Mouse (Mus musculus): ENCODE results near the gene Etnk2. TPM values are rescaled to one million over a fixed set of nuclear protein-coding genes. Genes with fewer than 3 reads are reported as not detected.

The Etnk2 gene
- total RNA-seq, 4 experiments from 2014 or later: 0.15 to 0.64 (median 0.40) TPM; not detected in 1

DNA sequence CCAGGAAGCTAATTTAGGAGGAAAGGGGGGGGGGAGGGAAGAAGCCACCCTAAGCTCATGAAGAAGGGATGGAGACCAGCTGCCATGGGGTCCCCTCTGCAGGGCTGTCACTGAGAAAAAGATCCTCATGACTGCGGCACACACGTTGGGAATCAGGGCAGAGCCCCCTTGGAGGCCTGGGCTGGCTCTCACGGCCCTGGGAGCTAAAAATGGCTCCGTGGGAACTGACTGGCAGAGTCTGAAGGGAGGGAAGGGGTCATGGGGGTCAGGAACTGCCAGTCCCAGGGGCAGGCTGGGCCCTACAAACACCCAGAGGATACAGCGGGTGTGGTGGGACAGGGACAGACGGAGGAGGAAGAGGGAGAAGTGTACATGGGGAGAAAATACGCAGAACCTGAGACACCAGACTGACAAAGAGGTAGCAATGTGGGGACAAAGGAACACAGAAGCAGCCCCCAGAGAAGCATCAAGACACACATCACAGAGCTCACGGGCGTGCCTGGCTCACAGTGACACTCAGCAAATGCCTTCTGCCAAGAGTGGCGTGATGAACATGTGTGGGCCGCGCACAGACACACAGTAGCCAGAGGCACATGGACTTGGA lies 19.3 kb downstream of the Etnk2 start:
- DNase-seq (ENCODE audit: low spot score in 2 of 2): no peak

DNA sequence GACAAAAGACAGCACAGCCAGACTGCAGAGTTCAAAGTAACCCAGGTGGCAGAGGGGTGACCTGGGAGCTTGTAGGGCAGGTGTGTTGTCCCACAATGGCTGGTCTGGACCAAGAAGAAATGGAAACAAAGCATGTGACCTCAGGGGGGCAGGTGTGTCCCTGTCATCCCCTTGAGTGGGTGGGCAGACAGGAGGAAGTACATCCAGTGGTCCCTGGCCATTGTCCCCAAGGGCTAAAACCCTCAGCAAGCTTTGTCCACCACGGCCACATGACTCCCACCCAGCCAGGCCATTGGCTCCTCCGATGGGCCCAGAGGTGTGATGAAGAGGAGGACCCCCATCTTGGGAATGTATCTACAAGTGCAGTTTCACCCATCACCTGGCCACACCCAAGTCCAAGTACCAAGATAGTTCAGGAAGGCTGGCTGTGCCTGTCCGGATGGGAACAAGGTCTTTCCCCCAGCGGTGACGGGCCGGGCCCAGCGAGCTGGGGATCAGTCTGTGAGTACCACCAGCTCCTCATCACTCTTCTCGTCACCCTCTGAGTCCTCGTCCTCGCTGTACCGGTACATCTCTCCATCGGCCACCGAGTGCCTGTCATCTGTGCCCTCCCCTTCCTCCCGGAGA lies 19.9 kb downstream of the Etnk2 start:
- no peak for DNase-seq (ENCODE audit: low spot score in 2 of 2)

DNA sequence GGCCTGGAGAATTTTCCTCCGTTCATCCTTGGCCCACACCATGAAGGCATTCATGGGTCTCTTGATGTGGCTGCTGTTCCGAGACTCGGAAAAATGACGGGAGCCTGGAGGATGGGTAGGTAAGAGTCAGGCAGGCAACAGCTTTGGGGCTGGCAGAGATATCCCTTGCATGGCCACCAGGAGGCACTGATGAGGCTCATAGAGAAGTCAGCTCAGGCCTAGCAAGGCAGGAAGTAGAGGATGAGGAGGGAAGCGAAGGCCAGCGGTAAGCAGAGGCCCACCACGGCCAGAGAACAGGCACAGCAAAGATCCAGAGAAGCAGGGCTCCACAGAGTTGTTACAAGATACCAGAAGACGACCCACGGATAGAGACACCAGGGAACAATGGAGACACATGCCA lies 22.1 kb downstream of the Etnk2 start:
- DNase-seq (ENCODE audit: low spot score in 2 of 2): peak; percentile 35 to 64

DNA sequence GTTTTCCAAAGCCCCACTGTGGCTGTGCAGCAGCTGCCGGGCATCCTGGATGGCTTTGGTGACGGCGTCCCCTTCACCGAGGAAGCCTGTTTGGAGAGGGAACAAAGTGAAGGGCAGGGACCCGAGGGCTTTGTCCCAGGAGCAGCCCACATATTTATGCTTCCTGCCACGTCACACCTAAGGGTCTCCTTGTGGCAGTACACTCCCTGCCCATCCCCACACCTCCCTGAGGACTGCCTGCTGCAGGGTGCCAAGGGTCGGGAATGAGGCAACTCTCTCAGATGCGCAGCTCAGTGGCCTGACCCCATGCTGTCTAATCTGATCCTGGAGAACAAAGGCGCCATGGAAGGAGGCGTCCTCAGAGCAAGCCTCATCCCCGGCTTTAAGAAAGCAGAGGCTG lies 22.8 kb downstream of the Etnk2 start:
- DNase-seq (ENCODE audit: low spot score in 2 of 2): no peak

DNA sequence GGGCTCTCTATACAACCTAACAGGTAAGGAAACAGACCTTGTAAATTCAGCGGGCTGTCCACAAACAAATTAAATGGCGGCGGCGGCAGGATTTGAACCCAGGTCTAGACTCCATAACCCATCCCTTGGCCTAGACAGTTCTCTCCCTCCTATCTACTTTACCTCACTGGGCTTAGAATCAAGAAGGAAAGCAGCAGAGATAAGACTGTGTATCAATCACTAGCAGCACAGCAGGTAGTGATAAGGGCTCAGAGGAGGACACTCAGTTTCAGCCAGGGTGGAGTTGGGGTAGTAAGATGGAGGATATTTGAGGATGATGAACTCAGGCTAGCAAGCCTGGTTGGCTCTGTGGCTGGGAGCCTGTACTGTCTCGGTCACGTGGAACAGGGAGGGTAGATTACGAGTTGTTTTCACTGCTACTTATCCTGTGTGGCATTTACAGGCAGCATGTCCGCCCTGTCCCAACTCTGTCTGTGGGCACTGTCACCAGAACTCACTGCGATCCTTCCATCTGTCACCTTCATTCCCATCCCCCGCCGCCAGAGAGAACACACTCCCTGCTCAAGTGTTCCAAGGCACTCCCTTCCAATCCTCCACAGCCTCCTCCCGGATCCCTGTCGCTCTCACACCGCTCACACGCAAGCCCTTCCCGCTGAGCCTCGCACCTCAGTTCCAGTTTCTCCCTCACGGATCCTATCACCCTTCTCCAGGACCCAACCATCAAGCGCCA lies 24.3 kb downstream of the Etnk2 start:
- no peak for DNase-seq (ENCODE audit: low spot score in 2 of 2)

DNA sequence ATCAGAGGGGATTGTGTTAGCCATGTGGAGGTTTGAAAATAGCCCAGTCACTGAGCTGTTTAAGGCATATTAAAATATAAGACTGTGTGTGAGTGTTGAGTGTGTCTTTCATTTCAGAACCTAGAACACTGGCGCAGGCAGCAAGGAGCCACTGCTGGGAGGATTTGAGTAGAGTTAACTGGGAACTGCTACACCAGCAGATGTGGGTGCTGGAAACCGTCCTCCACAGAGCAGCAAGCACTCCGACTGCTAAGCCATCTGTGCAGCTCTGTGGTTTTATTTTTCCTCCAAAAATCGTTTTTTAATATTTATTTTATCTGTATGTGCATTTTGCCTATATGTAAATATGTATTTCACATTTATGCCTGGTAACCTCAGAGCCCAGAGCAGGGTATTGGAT lies 31.3 kb downstream of the Etnk2 start:
- no peak for DNase-seq (ENCODE audit: low spot score in 2 of 2)

DNA sequence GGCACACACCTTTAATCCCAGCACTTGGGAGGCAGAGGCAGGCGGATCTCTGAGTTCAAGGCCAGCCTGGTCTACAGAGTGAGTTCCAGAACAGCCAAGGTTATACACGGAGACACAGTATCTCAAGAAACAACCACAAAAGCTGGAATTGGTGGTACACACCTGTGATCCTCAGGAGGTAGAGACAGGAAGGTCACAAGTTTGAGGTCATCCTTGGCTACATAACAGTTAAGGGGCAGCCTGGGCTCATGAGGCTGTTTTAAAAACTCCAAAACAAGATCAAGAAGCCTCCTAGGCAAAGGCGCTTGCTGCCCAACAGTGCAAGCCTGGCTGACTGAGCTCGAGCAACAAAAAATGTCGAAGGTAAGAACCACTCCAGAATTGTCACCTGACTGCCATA lies 33.3 kb downstream of the Etnk2 start:
- no peak for DNase-seq (ENCODE audit: low spot score in 2 of 2)

DNA sequence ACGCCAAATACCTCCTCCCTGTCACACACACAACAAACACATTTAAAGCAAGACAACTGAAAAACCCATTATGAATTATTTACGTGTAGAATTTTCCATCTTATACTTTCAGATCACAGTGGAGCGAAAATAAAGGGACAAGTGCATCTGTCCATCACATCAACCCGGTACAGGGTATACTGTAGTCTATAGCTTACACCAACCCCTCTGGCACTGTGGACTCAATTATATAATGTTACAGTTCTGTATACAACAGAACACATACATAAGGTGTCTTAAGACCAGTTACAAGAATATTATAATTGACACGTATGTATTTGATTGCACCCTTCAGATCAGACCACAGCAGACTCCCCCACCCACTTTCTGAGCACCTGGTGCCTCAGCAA lies 33.7 kb downstream of the Etnk2 start:
- DNase-seq (ENCODE audit: low spot score in 2 of 2): no peak

DNA sequence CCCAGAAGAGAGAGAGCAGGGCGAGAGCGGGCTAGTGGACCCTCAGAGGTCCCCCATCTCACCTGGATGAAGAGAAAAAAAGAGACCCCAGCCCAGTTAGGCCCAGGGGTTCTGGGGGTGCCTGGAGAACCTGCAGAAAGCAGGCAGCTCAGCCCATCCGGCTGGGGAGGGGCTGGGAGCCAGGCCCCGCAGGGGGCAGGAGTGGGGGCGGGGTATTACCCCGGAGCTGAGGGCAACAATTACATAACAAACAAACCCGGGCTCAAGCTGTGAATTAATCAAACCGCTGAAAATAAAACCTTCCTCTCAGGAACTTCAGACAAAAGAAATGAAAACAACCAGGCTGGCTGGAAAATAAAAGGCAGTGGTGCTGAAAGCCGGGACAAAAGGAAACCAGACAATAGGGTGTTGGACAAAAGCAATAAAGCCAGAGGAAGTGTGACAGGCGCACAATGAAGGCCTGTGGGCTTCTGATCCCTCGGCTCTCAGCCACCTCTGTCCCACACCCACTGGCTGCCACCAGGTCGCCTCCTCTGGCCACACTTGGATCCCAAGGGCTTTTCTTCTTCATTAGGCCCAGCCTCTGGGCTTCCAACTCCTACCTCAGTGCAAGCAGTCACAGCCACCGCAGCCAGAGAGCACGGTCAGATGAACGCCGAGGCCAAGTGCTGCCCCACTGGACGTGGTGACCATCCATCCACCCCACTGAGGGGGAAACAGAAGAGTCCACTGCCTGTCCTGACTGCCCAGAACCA lies 34.3 kb downstream of the Etnk2 start:
- no peak for DNase-seq (ENCODE audit: low spot score in 2 of 2)

DNA sequence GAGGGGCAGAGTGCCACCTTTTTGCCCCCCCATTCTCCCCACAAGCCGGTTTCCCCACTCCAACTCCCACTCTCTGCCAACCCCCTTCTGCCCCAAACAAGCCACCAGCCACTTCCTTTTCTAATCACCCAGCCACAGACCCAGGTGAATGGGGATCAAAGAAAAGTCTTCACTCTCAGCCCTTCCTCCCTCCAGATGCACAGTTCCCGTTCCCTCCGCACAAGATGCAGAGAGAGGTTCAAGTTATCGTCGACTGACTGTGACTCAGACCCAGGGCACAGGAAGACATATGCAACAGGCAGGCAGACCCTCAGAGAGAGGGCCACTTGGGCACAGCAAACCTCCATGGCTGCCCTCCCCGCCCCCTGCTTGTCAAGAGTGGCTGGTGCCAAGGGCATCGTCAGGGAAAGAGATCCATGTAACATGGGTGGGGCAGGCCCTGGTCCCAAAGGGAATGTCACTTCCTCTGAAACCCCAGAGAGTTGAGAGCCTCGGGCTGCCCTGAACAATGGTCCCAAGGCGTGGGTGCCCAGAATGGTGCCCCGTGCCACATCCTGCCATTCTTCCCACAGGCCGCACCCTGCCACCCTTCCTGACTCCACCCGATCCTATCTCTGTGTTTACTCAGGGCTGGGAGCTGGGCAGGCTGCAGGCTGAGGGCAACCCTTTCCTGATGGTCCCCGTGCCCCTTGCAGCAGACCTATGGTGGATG lies 36.8 kb downstream of the Etnk2 start:
- no peak for DNase-seq (ENCODE audit: low spot score in 2 of 2)

DNA sequence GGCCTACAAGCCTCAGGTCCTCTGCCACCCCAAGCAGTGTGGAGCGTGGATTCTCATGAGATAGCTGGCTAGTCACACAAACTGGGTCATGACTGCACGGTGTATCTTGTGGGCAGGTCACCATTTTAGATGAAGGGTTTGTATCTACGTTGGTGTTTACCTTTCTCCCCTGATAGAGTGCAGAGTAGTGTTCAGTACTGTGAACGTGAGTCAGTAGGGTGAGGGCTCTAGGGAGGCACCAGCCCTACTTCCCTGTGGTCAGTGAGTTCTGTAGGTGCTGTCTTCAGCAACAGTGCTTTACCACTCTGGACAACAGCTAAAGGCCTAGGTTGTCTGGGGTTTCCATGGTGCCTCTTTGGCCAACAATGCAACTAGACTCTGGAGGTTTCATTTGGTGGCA lies 40.6 kb downstream of the Etnk2 start:
- DNase-seq (ENCODE audit: low spot score in 2 of 2): no peak

DNA sequence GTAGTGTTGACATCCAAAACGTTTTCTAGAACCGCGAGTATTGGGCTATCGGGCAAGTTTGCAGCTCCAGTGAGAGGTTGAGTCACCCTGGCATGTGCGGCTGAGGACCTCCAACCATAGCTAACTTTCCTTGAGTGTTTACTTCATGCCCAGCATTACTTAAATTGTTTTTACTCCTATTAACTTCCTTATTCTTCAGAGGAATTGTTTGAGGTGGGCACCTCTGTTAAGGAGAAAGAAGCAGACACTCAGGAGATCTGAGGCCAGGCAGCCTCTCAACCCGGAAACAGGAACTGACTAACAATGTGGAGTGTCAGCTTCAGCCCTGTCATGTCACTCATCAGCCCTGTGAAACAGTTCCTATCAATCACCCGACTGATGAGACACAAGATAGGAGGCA lies 43.2 kb downstream of the Etnk2 start:
- DNase-seq (ENCODE audit: low spot score in 2 of 2): no peak

DNA sequence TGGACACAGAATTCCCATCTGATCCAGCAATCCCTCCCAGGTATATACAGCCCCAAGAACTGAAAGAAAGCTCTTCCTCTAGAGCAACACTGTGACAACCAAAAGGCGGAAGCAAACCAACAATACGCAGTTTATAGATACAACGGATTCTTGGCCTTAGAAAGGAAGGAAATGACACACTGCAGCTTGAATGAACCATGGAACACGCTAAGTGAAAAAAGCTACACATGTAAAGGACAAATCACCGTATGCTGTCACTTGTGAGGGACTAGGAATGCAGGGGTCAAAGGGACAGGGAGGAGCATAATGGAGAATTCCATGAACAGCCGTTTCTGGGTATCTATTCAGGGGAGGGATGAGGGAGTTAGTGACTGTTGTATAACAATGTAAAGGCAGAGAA lies 44.1 kb downstream of the Etnk2 start:
- no peak for DNase-seq (ENCODE audit: low spot score in 2 of 2)

DNA sequence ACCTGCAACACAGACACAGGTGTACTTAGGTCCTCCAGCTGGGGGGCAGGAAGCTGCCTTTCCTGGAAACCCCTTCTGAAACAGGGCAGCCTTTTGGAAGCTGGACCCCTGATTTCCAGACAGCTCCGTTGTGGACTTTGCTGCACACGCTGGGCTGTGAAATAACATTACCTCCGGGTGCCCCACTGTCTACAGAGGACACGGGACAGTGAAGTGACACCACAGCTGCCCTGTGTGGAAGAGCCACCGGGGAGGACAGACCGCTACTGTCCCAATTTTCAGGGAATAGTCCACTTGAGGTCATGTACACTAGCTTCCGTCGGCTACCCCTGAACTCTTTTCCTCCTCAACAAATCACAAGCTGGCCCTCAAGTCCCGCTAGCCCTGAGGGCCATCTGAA lies 44.9 kb downstream of the Etnk2 start:
- DNase-seq (ENCODE audit: low spot score in 2 of 2): no peak

DNA sequence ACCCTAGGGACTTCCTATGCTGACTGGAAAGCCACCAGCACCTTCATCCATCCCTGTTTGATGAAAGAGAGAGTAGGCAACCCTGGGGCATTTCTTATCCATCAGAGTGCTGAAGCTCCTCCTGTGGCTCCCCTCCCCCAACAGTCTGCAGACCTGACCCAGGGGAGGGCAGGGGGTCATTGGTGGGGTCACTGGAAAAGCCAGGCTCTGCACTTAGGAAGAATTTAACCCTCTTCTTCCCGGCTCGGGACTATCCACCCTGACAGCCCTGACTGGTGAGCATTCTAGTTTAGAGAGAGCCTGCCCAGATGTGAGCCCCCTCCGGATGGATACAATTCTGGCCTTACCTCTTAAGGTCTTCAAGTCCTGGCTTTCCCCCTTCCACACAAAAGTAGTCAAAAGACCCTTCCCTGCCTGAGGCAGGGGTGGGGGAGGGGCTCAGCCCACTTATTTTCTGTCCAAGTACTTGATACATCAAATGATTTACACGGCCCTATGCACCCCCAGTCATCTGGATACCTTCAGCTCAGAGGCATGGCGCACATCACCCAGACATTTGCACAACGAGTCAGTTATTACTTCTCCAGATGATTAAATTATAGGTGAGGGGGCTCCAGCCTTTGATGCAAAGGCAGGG lies 45.6 kb downstream of the Etnk2 start:
- DNase-seq (ENCODE audit: low spot score in 2 of 2): no peak

DNA sequence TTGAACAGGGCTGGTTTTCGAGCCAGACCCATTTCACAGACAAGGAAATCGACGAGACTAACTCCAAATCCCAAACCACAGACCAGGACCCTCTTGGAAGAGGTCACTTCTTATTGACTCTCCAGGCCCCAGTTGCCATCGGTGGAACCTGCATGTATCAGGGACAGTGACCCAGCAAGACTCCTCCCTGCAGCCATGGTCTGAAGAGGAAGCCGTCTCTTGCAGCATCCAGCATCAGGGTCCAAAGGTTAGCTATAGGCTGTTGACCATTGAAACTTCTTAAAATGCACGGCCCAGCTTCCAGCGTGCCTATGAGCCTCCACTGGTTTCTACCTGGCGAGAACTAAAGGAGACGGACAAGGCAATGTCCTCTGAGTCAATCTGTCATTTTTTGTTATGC lies 46.4 kb downstream of the Etnk2 start:
- DNase-seq (ENCODE audit: low spot score in 2 of 2): no peak

DNA sequence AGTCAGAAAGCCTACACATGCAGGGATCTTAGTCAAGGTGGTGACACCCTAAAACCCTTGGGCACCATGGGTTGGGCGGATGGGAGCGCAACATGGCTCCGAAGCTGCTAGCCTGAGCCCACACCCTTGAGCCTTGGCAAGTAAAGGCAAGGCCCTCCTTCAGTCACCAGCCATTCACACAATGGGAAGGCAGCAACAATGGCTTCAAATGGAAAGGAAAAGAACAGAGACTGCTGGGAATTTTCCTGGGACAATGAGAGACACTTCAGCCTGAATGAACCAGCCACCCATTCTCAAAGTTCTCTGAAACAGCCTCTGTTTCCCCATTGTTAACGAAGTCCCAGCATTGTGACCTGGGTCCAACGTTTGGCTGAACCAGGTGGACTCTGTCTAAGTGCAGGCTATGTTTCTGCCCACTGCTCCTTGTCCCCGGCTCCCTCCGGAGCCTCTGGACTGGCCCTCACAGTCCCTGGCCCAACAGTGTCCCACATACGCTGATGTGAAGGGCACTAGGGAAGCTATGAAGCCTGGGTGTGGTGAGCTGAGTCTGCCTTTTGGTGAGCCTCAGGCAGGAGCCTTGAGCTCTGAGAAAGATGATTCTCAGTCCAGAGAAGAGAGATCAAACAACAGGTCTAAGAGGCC lies 48.3 kb downstream of the Etnk2 start:
- no peak for DNase-seq (ENCODE audit: low spot score in 2 of 2)

DNA sequence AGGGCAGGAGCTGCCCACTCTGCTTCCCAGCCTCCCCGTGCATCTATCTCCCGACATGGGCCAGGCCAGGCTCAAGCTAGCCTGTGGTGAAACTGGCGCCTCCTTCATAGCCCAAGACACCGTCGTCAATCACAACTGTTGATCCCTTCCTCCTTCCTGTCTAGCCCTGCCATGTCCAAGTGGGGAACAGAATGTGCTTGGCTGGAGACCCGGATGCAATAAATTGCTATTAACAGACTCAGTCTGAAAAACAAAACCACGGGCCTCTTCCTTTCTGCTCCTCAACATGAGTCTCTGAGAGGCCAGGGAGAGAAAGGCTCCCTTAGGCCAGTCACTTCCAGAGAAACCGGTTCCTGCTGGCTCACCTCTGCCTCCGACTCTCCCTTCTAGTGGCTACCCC lies 49.6 kb downstream of the Etnk2 start:
- peak in 1 of 2 experiments; percentile 58 for DNase-seq (ENCODE audit: low spot score in 2 of 2)

DNA sequence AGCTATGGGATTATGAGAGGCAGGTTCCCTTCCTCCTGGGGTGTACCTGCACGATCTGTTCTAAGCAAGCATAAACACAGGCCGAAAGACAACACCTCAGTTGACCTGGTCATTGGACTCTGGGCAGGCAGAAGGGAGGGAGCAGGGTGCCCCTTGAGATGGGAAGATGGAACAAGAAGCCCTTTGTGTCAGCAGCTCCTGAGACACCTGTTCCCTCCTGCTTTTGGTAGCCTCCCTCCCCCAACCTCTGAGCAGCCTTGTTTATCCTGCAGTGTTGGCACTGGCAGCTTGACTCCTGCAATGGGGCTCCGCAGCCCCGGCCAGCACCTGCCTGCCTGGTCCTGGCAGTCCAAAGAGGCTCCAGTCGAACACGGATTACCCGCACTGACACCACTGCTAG lies 51.7 kb downstream of the Etnk2 start:
- no peak for DNase-seq (ENCODE audit: low spot score in 2 of 2)

DNA sequence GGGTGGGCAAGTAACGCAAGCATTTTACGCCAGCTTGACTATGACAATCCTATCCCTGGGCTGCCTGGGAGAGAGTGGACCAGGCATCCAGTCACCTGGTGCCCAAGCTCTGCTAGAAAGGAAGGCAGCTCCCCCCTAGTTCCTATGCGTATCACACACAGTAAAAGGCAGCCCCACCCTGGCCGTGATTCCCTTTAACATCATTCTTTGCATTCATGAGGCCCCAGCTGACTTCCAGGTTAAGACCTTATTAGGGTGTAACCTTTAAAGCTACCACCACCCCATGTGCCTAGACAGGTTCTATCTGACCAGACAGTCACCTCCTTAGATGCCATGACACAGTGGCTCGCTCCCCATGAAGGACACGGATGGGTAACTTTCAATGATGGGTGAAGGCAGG lies 52.1 kb downstream of the Etnk2 start:
- no peak for DNase-seq (ENCODE audit: low spot score in 2 of 2)

DNA sequence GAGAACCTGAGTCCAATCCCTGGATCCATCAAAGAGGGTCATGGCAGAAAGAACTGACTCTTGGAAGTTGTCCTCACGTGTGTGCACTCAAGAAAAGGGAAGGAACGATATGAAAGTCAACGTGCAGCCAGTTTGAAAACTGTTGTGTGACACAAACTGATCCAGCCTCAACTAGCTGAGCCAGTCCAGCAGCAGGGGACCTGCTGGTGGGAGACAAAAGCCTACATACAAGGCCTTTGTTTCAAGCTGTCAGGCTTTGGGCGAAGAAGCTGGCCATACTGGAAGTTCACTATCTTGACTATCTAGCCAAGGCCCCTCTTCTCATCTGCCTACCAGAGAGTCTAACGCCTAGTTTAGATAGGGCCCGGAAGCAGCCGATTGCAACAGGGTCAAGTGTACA lies 53.1 kb downstream of the Etnk2 start:
- no peak for DNase-seq (ENCODE audit: low spot score in 2 of 2)

Measured in gastrocnemius, adult 8-10 months (tissue).